Mouse (Mus musculus): ENCODE results near the gene Chd3.

Chd3 gene

GRCm38 (mm10) chr11:69366157-69366854 lies 2.9 kb downstream of the Chd3 start:
- peak; percentile 94 for DNase-seq (ENCODE audit: low spot score)

- no peak for DNase-seq (ENCODE audit: low spot score)
Observed at GRCm38 (mm10) chr11:69365722-69366121, 3.5 kb downstream of the Chd3 start.

- DNase-seq (ENCODE audit: low spot score) = peak; percentile 79
Observed at GRCm38 (mm10) chr11:69364910-69365309, 4.3 kb downstream of the Chd3 start.

- no peak for DNase-seq (ENCODE audit: low spot score)
Observed at GRCm38 (mm10) chr11:69364376-69364775, 4.8 kb downstream of the Chd3 start.

- DNase-seq (ENCODE audit: low spot score) = no peak
Observed at GRCm38 (mm10) chr11:69362479-69362878, 6.7 kb downstream of the Chd3 start.

- no peak for DNase-seq (ENCODE audit: low spot score)
Observed at GRCm38 (mm10) chr11:69362021-69362420, 7.2 kb downstream of the Chd3 start.

GRCm38 (mm10) chr11:69357690-69358089 lies 11.5 kb downstream of the Chd3 start:
- no peak for DNase-seq (ENCODE audit: low spot score)

- DNase-seq (ENCODE audit: low spot score) = no peak
Observed at GRCm38 (mm10) chr11:69356544-69356943, 12.7 kb downstream of the Chd3 start.

- no peak for DNase-seq (ENCODE audit: low spot score)
Observed at GRCm38 (mm10) chr11:69346441-69346840, 22.8 kb downstream of the Chd3 start.

GRCm38 (mm10) chr11:69340161-69341131 lies 28.8 kb downstream of the Chd3 start, which contains the start of gene Rnf227:
Rnf227 (plus strand) TSS chr11:69340461.
- no peak for DNase-seq (ENCODE audit: low spot score)

GRCm38 (mm10) chr11:69334796-69335195 lies 34.4 kb downstream of the Chd3 start:
- no peak for DNase-seq (ENCODE audit: low spot score)

GRCm38 (mm10) chr11:69333922-69334321 lies 35.3 kb downstream of the Chd3 start:
- no peak for DNase-seq (ENCODE audit: low spot score)

GRCm38 (mm10) chr11:69332713-69333253 lies 36.4 kb downstream of the Chd3 start:
- no peak for DNase-seq (ENCODE audit: low spot score)

- DNase-seq (ENCODE audit: low spot score) = peak; percentile 33
Observed at GRCm38 (mm10) chr11:69331929-69332405, 37.2 kb downstream of the Chd3 start.

- no peak for DNase-seq (ENCODE audit: low spot score)
Observed at GRCm38 (mm10) chr11:69331152-69331551, 38.1 kb downstream of the Chd3 start.

- DNase-seq (ENCODE audit: low spot score) = no peak
Observed at GRCm38 (mm10) chr11:69328517-69328916, 40.7 kb downstream of the Chd3 start.

- no peak for DNase-seq (ENCODE audit: low spot score)
Observed at GRCm38 (mm10) chr11:69327648-69328047, 41.6 kb downstream of the Chd3 start.

- no peak for DNase-seq (ENCODE audit: low spot score)
Observed at GRCm38 (mm10) chr11:69327157-69327442, 42.1 kb downstream of the Chd3 start.

GRCm38 (mm10) chr11:69326408-69327156 lies 42.6 kb downstream of the Chd3 start:
- DNase-seq (ENCODE audit: low spot score) = no peak

- no peak for DNase-seq (ENCODE audit: low spot score)
Observed at GRCm38 (mm10) chr11:69325628-69326407, 43.4 kb downstream of the Chd3 start, which contains the start of gene Kcnab3. Kcnab3 (plus strand) TSS chr11:69326258.

GRCm38 (mm10) chr11:69324749-69325148 lies 44.5 kb downstream of the Chd3 start:
- DNase-seq (ENCODE audit: low spot score) = no peak
